Mouse (Mus musculus) ES-E14 (cell line): ENCODE data around the gene Idh3a. TPM values are rescaled to one million over a fixed set of nuclear protein-coding genes. Genes with fewer than 3 reads are reported as not detected.

Source experiments
- DNase-seq: peaks from one replicate; pipeline ENCODE4 v3.0.0-alpha.2; 2013; ENCODE audit warnings: low read depth, low spot score
- H3K27ac ChIP-seq: 2 replicates; pipeline ENCODE4 v1.5.1; 2012; ENCODE audit warnings: low read depth, mild to moderate bottlenecking, low read length, moderate library complexity, mixed read lengths; ENCODE audit not compliant: poor library complexity, insufficient read depth, severe bottlenecking
- H3K36me3 ChIP-seq: 2 replicates; pipeline ENCODE4 v1.6.1; 2012; ENCODE audit warnings: mild to moderate bottlenecking, low read length, moderate library complexity, mixed read lengths; ENCODE audit not compliant: control insufficient read depth, poor library complexity, insufficient read depth, severe bottlenecking
- H3K4me1 ChIP-seq, 2 experiments: fragments of 150-350 bp in 1 of 2; sonication (generic) in 1 of 2; 2 replicates each; pipeline ENCODE4 v1.6.1; 2012; ENCODE audit warnings: low read length in 2 of 2, mild to moderate bottlenecking in 1 of 2, mixed read lengths in 1 of 2; ENCODE audit not compliant: control insufficient read depth in 2 of 2, insufficient read depth in 2 of 2, poor library complexity in 1 of 2
- H3K4me3 ChIP-seq, 2 experiments: fragments of 150-350 bp in 1 of 2; sonication (generic) in 1 of 2; 2 replicates each; pipeline ENCODE4 v1.5.1; 2012; ENCODE audit warnings: low read length in 2 of 2, low read depth in 1 of 2, mild to moderate bottlenecking in 1 of 2, mixed read lengths in 1 of 2; ENCODE audit not compliant: insufficient read depth in 1 of 2, poor library complexity in 1 of 2, severe bottlenecking in 1 of 2
- H3K9ac ChIP-seq: 2 replicates; pipeline ENCODE4 v1.6.1; 2012; ENCODE audit warnings: low read depth, mild to moderate bottlenecking, low read length, mixed read lengths; ENCODE audit not compliant: poor library complexity, insufficient read depth, severe bottlenecking
- H3K9me3 ChIP-seq: fragments of 150-350 bp; sonication (generic); 2 replicates; pipeline ENCODE4 v1.6.1; 2012; ENCODE audit warnings: low read depth, mild to moderate bottlenecking, low read length; ENCODE audit not compliant: control insufficient read depth, insufficient read depth
- CHD2 ChIP-seq: IDR thresholded peaks from 2 replicates; pipeline ENCODE4 v1.6.1; 2014; ENCODE audit warnings: mild to moderate bottlenecking, low read depth, low read length, inconsistent platforms
- HCFC1 ChIP-seq: IDR thresholded peaks from 2 replicates; pipeline ENCODE4 v1.6.1; 2012; ENCODE audit warnings: low read length, inconsistent platforms, borderline replicate concordance; ENCODE audit not compliant: insufficient read depth
- MAFK ChIP-seq: IDR thresholded peaks from 2 replicates; pipeline ENCODE4 v1.6.1; 2014; ENCODE audit warnings: mild to moderate bottlenecking, low read depth, low read length, inconsistent platforms; ENCODE audit not compliant: insufficient read depth
- ZC3H11A ChIP-seq: IDR thresholded peaks from 2 replicates; pipeline ENCODE4 v1.6.1; 2012; ENCODE audit warnings: low read depth, mild to moderate bottlenecking, inconsistent platforms, low read length, borderline replicate concordance
- ZNF384 ChIP-seq: IDR thresholded peaks from 2 replicates; pipeline ENCODE4 v1.6.1; 2012; ENCODE audit warnings: low read depth, low read length, inconsistent platforms
- in situ Hi-C, 2 experiments: fragments of 600-800 bp; cut with MboI; formaldehyde crosslinking; loops; one replicate each; pipeline ENCODE4 v1.15.1; 2025; ENCODE audit warnings: low sequenced_read_pairs in 2 of 2, inconsistent platforms in 1 of 2; ENCODE audit not compliant: unreplicated experiment in 2 of 2
- total RNA-seq: library from RNA; depleted of rRNA; stranded (reverse); fragments of 300-350 nt; gene quantifications from 2 replicates; pipeline ENCODE4 v1.2.3, GENCODE M21; 2012

The Idh3a gene
- total RNA-seq, 1 experiment = 79.2 TPM

- no peak for DNase-seq
- TF ChIP-seq ZC3H11A = no peak
- TF ChIP-seq CHD2 = no peak
- TF ChIP-seq HCFC1 = no peak
- TF ChIP-seq ZNF384 = no peak
- Histone ChIP-seq H3K4me1 (no peaks in the 10 kb centered on the region), H3K9me3 (no peaks in the 10 kb centered on the region), H3K36me3 (no peaks in the 10 kb centered on the region), H3K27ac (no peak overlapping the region), H3K9ac (no peak overlapping the region), H3K4me3 (no peak overlapping the region)
- in situ Hi-C loops = no loop called here
Measured at GRCm38 (mm10) chr9:54641548-54641947, 55.4 kb downstream of the Idh3a start.

GRCm38 (mm10) chr9:54642149-54642548, 56.0 kb downstream of the Idh3a start:
- in situ Hi-C loops = no loop called here
- TF ChIP-seq HCFC1 (no peak), ZC3H11A (no peak), MAFK (no peak), CHD2 (no peak), ZNF384 (no peak)
- H3K9me3 ChIP-seq = no peaks in the 10 kb centered on the region

GRCm38 (mm10) chr9:54642556-54642955, 56.4 kb downstream of the Idh3a start:
- H3K9me3 ChIP-seq = no peaks in the 10 kb centered on the region
- DNase-seq = no peak
- in situ Hi-C loops = no loop called here

More at GRCm38 (mm10) chr9:54642149-54642548, 56.0 kb downstream of the Idh3a start:
- DNase-seq = no peak
- no peak overlapping the region for H3K27ac ChIP-seq
- H3K36me3 ChIP-seq = no peaks in the 10 kb centered on the region
- no peak overlapping the region for H3K9ac ChIP-seq
- no peak overlapping the region for H3K4me3 ChIP-seq
- H3K4me1 ChIP-seq = no peaks in the 10 kb centered on the region

GRCm38 (mm10) chr9:54643179-54643578, 57.0 kb downstream of the Idh3a start:
- no peaks in the 10 kb centered on the region for H3K4me1 ChIP-seq
- in situ Hi-C loops = no loop called here
- no peak for TF ChIP-seq ZNF384
- TF ChIP-seq CHD2 = no peak
- no peak for TF ChIP-seq ZC3H11A
- TF ChIP-seq HCFC1 = no peak
- TF ChIP-seq MAFK = no peak
- DNase-seq = no peak
- no peaks in the 10 kb centered on the region for H3K9me3 ChIP-seq
- H3K27ac ChIP-seq = no peak overlapping the region
- H3K9ac ChIP-seq = no peak overlapping the region
- H3K4me3 ChIP-seq = no peak overlapping the region
- H3K36me3 ChIP-seq = no peaks in the 10 kb centered on the region

More at GRCm38 (mm10) chr9:54642556-54642955, 56.4 kb downstream of the Idh3a start:
- Histone ChIP-seq H3K4me3 (no peak overlapping the region), H3K9ac (no peak overlapping the region), H3K36me3 (no peaks in the 10 kb centered on the region), H3K4me1 (no peaks in the 10 kb centered on the region), H3K27ac (no peak overlapping the region)
- no peak for TF ChIP-seq HCFC1
- TF ChIP-seq CHD2 = no peak
- TF ChIP-seq ZC3H11A = no peak
- TF ChIP-seq ZNF384 = no peak

- TF ChIP-seq ZNF384 = no peak
- TF ChIP-seq CHD2 = no peak
- no peak for TF ChIP-seq MAFK
- no peak for TF ChIP-seq HCFC1
- no peak for TF ChIP-seq ZC3H11A
- no peak overlapping the region for H3K27ac ChIP-seq
- no peak overlapping the region for H3K9ac ChIP-seq
- in situ Hi-C loops = no loop called here
- H3K4me3 ChIP-seq = no peak overlapping the region
- no peaks in the 10 kb centered on the region for H3K9me3 ChIP-seq
- H3K36me3 ChIP-seq = no peaks in the 10 kb centered on the region
- no peak for DNase-seq
- H3K4me1 ChIP-seq = no peaks in the 10 kb centered on the region
Measured at GRCm38 (mm10) chr9:54645530-54645929, 59.4 kb downstream of the Idh3a start.
